Comparison of ENCODE assay signal across 25 mouse cellular contexts in the genomic region with DNA sequence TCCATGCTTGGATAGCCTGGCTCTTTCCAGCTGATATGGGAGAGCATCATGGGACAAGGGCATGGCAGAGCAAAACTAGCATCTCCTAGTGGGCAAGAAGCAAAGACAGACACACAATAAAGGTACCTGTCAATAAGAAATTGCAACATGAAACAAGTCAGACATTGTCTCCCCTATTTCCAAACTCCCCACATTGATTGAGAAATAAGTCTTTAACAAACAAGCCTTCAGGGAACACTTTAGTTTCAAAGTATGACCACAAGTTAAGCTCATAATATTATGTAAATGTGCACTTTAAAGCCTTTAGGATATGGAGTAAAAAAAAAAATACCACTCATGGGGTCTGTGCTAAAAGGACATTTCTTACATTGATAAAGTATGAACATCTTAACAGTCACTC. TPM values are rescaled to one million over a fixed set of nuclear protein-coding genes. Genes with fewer than 3 reads are reported as not detected.
DNase-seq lines count a peak whose midpoint lies in the region; ATAC-seq and TF ChIP-seq lines count a peak whose summit lies in the region.
"Had no signal": no experiment of that assay in that cellular context is flagged by ENCODE, and none has a peak within 500 bp of the region (broad histone marks: within the 10 kb centered on the region; RNA-seq: fewer than 3 reads in every experiment).

No protein-coding gene starts in this region.

- no peak overlapping the region for H3K9ac ChIP-seq in lung, postnatal 0 days (replicated peaks; ENCODE audit: low read depth)
- H3K9ac ChIP-seq: embryonic facial prominence, embryonic 13.5 days; embryonic facial prominence, embryonic 15.5 days; forebrain, embryonic 13.5 days; forebrain, embryonic 15.5 days; forebrain, postnatal 0 days had no signal

- 0 out of 2 replicates have a peak, but pooled peaks have one; percentile 29 for TF ChIP-seq EP300 in lung, postnatal 0 days (IDR thresholded peaks at IDR 0.05)

- H3K27me3 ChIP-seq in lung, postnatal 0 days (replicated peaks; ENCODE audit: insufficient read depth, low read length), result no peaks in the 10 kb centered on the region
- H3K27me3 ChIP-seq: embryonic facial prominence, embryonic 13.5 days; embryonic facial prominence, embryonic 15.5 days; forebrain, embryonic 13.5 days; forebrain, embryonic 15.5 days had no signal

- no peaks in the 10 kb centered on the region for H3K36me3 ChIP-seq in lung, postnatal 0 days (ENCODE audit: insufficient read depth, low read length)
- H3K36me3 ChIP-seq: embryonic facial prominence, embryonic 13.5 days; embryonic facial prominence, embryonic 15.5 days; forebrain, embryonic 15.5 days had no signal

- no peaks in the 10 kb centered on the region for H3K4me1 ChIP-seq in lung, postnatal 0 days (ENCODE audit: insufficient read depth, low read depth, low read length)
- H3K4me1 ChIP-seq in lung, adult 2 months (ENCODE audit: control insufficient read depth, insufficient read depth, low read length), result no peaks in the 10 kb centered on the region; the same call in 1 of the 2 replicates
- H3K4me1 ChIP-seq: embryonic facial prominence, embryonic 13.5 days; embryonic facial prominence, embryonic 15.5 days; forebrain, embryonic 13.5 days; forebrain, embryonic 15.5 days had no signal

- H3K9me3 ChIP-seq in lung, postnatal 0 days (ENCODE audit: low read length), result no peaks in the 10 kb centered on the region
- H3K9me3 ChIP-seq: embryonic facial prominence, embryonic 13.5 days; embryonic facial prominence, embryonic 15.5 days; forebrain, embryonic 13.5 days; forebrain, embryonic 15.5 days had no signal

- H3K4me3 ChIP-seq in lung, postnatal 0 days (ENCODE audit: low read depth, low read length), result no peak overlapping the region
- no peak overlapping the region for H3K4me3 ChIP-seq in lung, adult 2 months (replicated peaks; ENCODE audit: extremely low read depth, low read depth, low read length)
- H3K4me3 ChIP-seq: embryonic facial prominence, embryonic 13.5 days; embryonic facial prominence, embryonic 15.5 days; erythroblast, embryonic 14.5 days; forebrain, embryonic 13.5 days; forebrain, embryonic 15.5 days had no signal

- no peak for DNase-seq in lung, postnatal 0 days (ENCODE audit: low spot score)
- no peak for DNase-seq in lung, adult 2 months
- DNase-seq in fat pad, adult 2 months (ENCODE audit: extremely low read depth, low read depth, low spot score), result peak; percentile 72
- peak; percentile 83 for DNase-seq in gonadal fat pad, adult 2 months (ENCODE audit: low read depth)
- DNase-seq in urinary bladder, adult 2 months (ENCODE audit: low spot score), result no peak
- DNase-seq: adrenal gland, adult 2 months; adrenal gland, postnatal 10 days; adrenal gland, postnatal 25 days; cerebellum, adult 11 months; cerebellum, adult 18-20 months; cerebellum, adult 8-10 months; cerebellum, adult 9-11 months; cerebellum, postnatal 14 days; cerebellum, postnatal 36 days; embryo, embryonic 11 days; forebrain, postnatal 0 days had no signal

- TF ChIP-seq POLR2A in lung, adult 2 months (IDR thresholded peaks at IDR 0.05; ENCODE audit: borderline replicate concordance, extremely low read depth, low read depth, low read length), result no peak

- no peak; the same call in 1 of the 2 replicates for TF ChIP-seq CTCF in lung, postnatal 0 days (IDR thresholded peaks at IDR 0.05)
- TF ChIP-seq CTCF in lung, adult 2 months (IDR thresholded peaks at IDR 0.05; ENCODE audit: insufficient read depth, low read length), result no peak

- H3K27ac ChIP-seq in lung, postnatal 0 days (ENCODE audit: low read length), result no peak overlapping the region
- H3K27ac ChIP-seq: embryonic facial prominence, embryonic 13.5 days; embryonic facial prominence, embryonic 15.5 days; forebrain, embryonic 13.5 days; forebrain, embryonic 15.5 days had no signal

- no peak for ATAC-seq in lung, postnatal 0 days
- ATAC-seq: forebrain, embryonic 13.5 days; forebrain, embryonic 15.5 days; forebrain, postnatal 0 days had no signal

- H3K4me2 ChIP-seq in lung, postnatal 0 days (replicated peaks; ENCODE audit: low read depth, low read length), result no peak overlapping the region
- H3K4me2 ChIP-seq: embryonic facial prominence, embryonic 13.5 days; embryonic facial prominence, embryonic 15.5 days; forebrain, embryonic 13.5 days; forebrain, embryonic 15.5 days had no signal

RNA-seq across cellular contexts. Expression of gene Speer4f2, which starts 51.5 kb away (rescaled TPM):
- not detected in 2 replicates for polyA plus RNA-seq in lung, postnatal 0 days (2015; fragmentation: Nextera tagmentation; extraction: Ambion mirVana)
- polyA plus RNA-seq in lung, adult 2 months (2012; rRNA removed), result not detected in 2 replicates
- not detected in 2 replicates for polyA plus RNA-seq in gonadal fat pad, adult 2 months (2012; rRNA removed)
- polyA plus RNA-seq in urinary bladder, adult 2 months (2012; rRNA removed), result not detected in 2 replicates
- polyA plus RNA-seq: adrenal gland, adult 2 months; brain, embryonic 14.5 days; C2C12; embryonic facial prominence, embryonic 11.5 days; embryonic facial prominence, embryonic 13.5 days; embryonic facial prominence, embryonic 15.5 days; erythroblast, embryonic 14.5 days; forebrain, embryonic 11.5 days; forebrain, embryonic 13.5 days; forebrain, embryonic 15.5 days; forebrain, postnatal 0 days had no signal

Comparison
In these comparisons a context has a peak if more than half of its experiments do, and no peak if none do; other contexts are left out.
1. DNase-seq: peak in fat pad, adult 2 months (single experiment) and gonadal fat pad, adult 2 months (single experiment); none in lung, postnatal 0 days (single experiment), lung, adult 2 months (single experiment) and urinary bladder, adult 2 months (single experiment).